Mouse (Mus musculus) retina, embryonic 14.5 days (tissue): ENCODE results near the gene Nlrp4e.
"Not testable (repeated sequence)": the region's sequence is repeated elsewhere in the genome, so short reads cannot be mapped to it uniquely, and the experiment has no call there.

Experiments
- DNase-seq: peaks from one replicate; pipeline ENCODE4 v3.0.0-alpha.2; 2015; ENCODE audit warnings: low spot score

Gene Nlrp4e

GRCm38 (mm10) chr7:23300892-23301291 lies at the start of gene Nlrp4e:
TSS of gene Nlrp4e (plus strand) at chr7:23301192.
- not testable (repeated sequence) for DNase-seq

- not testable (repeated sequence) for DNase-seq
Measured at GRCm38 (mm10) chr7:23251582-23251981, 49.4 kb upstream of the Nlrp4e start, which contains the start of gene Vmn1r166. TSS of gene Vmn1r166 (minus strand) at chr7:23251682.

- DNase-seq = not testable (repeated sequence)
Measured at GRCm38 (mm10) chr7:23278800-23279199, 22.2 kb upstream of the Nlrp4e start, which contains the start of gene Gm6902. TSS of gene Gm6902 (minus strand) at chr7:23278900.

GRCm38 (mm10) chr7:23358311-23358710 lies 57.3 kb downstream of the Nlrp4e start:
- DNase-seq = not testable (repeated sequence)

- no peak for DNase-seq
Measured at GRCm38 (mm10) chr7:23385589-23385988, 84.6 kb downstream of the Nlrp4e start, which contains the start of gene Nlrp5. TSS of gene Nlrp5 (plus strand) at chr7:23385889.
